In the genomic region with DNA sequence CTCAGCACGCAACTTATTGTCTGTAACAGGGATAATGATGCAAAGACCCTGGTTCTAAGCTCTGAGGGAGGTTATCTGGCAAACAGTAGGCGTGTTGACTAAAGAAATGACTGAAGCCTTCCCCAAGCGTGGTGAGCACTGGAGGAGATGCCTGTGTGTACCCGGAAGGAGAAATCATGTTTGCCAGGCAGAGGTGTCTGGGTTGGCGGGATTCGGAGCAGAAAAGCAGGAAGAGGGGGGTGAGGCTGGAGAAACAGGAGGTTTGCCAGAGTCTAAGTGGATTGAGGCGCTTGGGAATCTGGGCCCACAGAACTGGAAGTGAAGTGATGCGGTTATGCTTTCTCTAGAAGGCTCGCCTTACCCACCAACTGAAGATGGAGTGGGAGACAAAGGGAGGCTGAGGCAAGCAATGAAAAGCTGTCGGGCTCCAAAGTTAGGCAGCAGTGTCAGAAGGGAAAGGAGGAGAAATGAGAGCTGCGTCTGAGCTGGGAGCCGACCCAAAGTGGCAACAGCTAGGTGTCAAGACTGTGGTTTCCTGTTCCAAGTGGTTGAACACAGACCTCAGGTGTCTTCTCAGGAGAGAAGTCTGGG, we compare ENCODE assay signal across 18 mouse cellular contexts. TPM values are rescaled to one million over a fixed set of nuclear protein-coding genes. Genes with fewer than 3 reads are reported as not detected.
DNase-seq lines count a peak whose midpoint lies in the region; ATAC-seq and TF ChIP-seq lines count a peak whose summit lies in the region.
"Had no signal": no experiment of that assay in that cellular context is flagged by ENCODE, and none has a peak within 500 bp of the region (broad histone marks: within the 10 kb centered on the region; RNA-seq: fewer than 3 reads in every experiment).

No protein-coding gene starts in this region.

- in situ Hi-C loops in CH12.LX (cut with MboI; ENCODE audit: low pct_ligation_motif_present, low pct_unique_long_range_greater_than_20kb, low sequenced_read_pairs): loop anchor here (10.0 kb wide), 1 partner anchor 468 kb away; a partner anchor contains a TSS

- no peak overlapping the region for H3K9ac ChIP-seq in liver, postnatal 0 days (replicated peaks)
- 0 out of 2 replicates have a peak overlapping the region, but pooled peaks have one; percentile 21 for H3K9ac ChIP-seq in CH12.LX (ENCODE audit: insufficient read depth, low read depth)
- H3K9ac ChIP-seq in forebrain, embryonic 11.5 days (ENCODE audit: low read length): no peak overlapping the region
- H3K9ac ChIP-seq: forebrain, embryonic 15.5 days; limb, embryonic 15.5 days; neural tube, embryonic 15.5 days had no signal

- TF ChIP-seq EP300 in liver, postnatal 0 days (IDR thresholded peaks at IDR 0.05; ENCODE audit: low read depth): no peak
- no peak for TF ChIP-seq EP300 in CH12.LX (IDR thresholded peaks at IDR 0.05; ENCODE audit: low read length)

- TF ChIP-seq POLR2A in CH12.LX (IDR thresholded peaks at IDR 0.05; ENCODE audit: low read depth, low read length): no peak

- no peak for TF ChIP-seq CTCF in liver, postnatal 0 days (IDR thresholded peaks at IDR 0.05; ENCODE audit: low read depth)
- no peak for TF ChIP-seq CTCF in CH12.LX (conservative IDR thresholded peaks at IDR 0.05 in 1 of 2, IDR thresholded peaks at IDR 0.05 in 1 of 2; ENCODE audit: low read depth in 2 of 2, low read length in 2 of 2)

- no peak for DNase-seq in frontal cortex, postnatal 14 days (ENCODE audit: low spot score in 2 of 2)
- no peak for DNase-seq in liver, postnatal 0 days
- DNase-seq in liver (no peak), CH12.LX (ENCODE audit: extremely low read depth) (peak; percentile 49)
- peak; percentile 80 for DNase-seq in induced T-regulatory cell, adult 2 months (ENCODE audit: low read depth)
- DNase-seq in forebrain, embryonic 11.5 days (ENCODE audit: low spot score): no peak
- no peak for DNase-seq in ovary, adult 18-20 months (ENCODE audit: low spot score)
- DNase-seq: layer of hippocampus, postnatal 36 days had no signal

- no peaks in the 10 kb centered on the region for H3K79me2 ChIP-seq in CH12.LX (replicated peaks; ENCODE audit: control insufficient read depth, extremely low read depth, insufficient read depth, poor library complexity, severe bottlenecking)

- peak; percentile 45; the same call in 1 of the 2 replicates for ATAC-seq in frontal cortex, adult (ENCODE audit: low TSS enrichment)
- no peak for ATAC-seq in liver, postnatal 0 days
- ATAC-seq in forebrain, embryonic 11.5 days (replicated peaks; ENCODE audit: low FRiP score): no peak
- ATAC-seq: hindbrain, postnatal 0 days had no signal

- 0 out of 2 replicates have a peak overlapping the region, but pooled peaks have one; percentile 35 for H3K4me2 ChIP-seq in liver, postnatal 0 days (ENCODE audit: low read depth, low read length)
- H3K4me2 ChIP-seq in CH12.LX (ENCODE audit: insufficient read depth, low read depth, poor library complexity, severe bottlenecking): peak overlapping the region; percentile 60
- H3K4me2 ChIP-seq in forebrain, embryonic 11.5 days (ENCODE audit: low read depth, low read length, severe bottlenecking): no peak overlapping the region
- H3K4me2 ChIP-seq: forebrain, embryonic 15.5 days; limb, embryonic 15.5 days; neural tube, embryonic 15.5 days had no signal

- peak overlapping the region; percentile 45; the same call in 1 of the 2 replicates for H3K27ac ChIP-seq in liver, postnatal 0 days (ENCODE audit: low read depth)
- H3K27ac ChIP-seq in CH12.LX (ENCODE audit: insufficient read depth, low read depth): peak overlapping the region; percentile 77
- no peak overlapping the region for H3K27ac ChIP-seq in forebrain, embryonic 11.5 days (ENCODE audit: low read depth, low read length)
- H3K27ac ChIP-seq: forebrain, embryonic 15.5 days; hindbrain, postnatal 0 days; limb, embryonic 15.5 days; neural tube, embryonic 15.5 days had no signal

- 64% methylated on average over 12 of the region's 12 CpGs for WGBS in liver, postnatal 0 days (ENCODE audit: insufficient replicate concordance)
- 82% methylated on average over 12 of the region's 12 CpGs for WGBS in forebrain, embryonic 11.5 days

- no peaks in the 10 kb centered on the region for H3K27me3 ChIP-seq in liver, postnatal 0 days (ENCODE audit: insufficient read depth, low read length)
- peaks cover 3% of the 10 kb centered on the region for H3K27me3 ChIP-seq in CH12.LX (replicated peaks)
- H3K27me3 ChIP-seq in forebrain, embryonic 11.5 days (ENCODE audit: control insufficient read depth, insufficient read depth, low read length): no peaks in the 10 kb centered on the region
- H3K27me3 ChIP-seq: forebrain, embryonic 15.5 days; limb, embryonic 15.5 days; neural tube, embryonic 15.5 days had no signal

- dilution Hi-C loops in CH12.LX (cut with MboI; ENCODE audit: extremely low pct_ligation_motif_present, extremely low pct_unique_long_range_greater_than_20kb, low sequenced_read_pairs): no loop called here

- TF ChIP-seq RAD21 in CH12.LX (IDR thresholded peaks at IDR 0.05; ENCODE audit: low read depth, low read length): no peak

- no peaks in the 10 kb centered on the region for H3K9me3 ChIP-seq in liver, postnatal 0 days (ENCODE audit: low read length)
- no peaks in the 10 kb centered on the region for H3K9me3 ChIP-seq in CH12.LX (replicated peaks; ENCODE audit: low read length)
- H3K9me3 ChIP-seq in forebrain, embryonic 11.5 days (ENCODE audit: control insufficient read depth, low read length): no peaks in the 10 kb centered on the region
- H3K9me3 ChIP-seq: forebrain, embryonic 15.5 days; limb, embryonic 15.5 days; neural tube, embryonic 15.5 days had no signal

- peaks cover 18% of the 10 kb centered on the region for H3K4me1 ChIP-seq in liver, postnatal 0 days (ENCODE audit: insufficient read depth)
- H3K4me1 ChIP-seq in CH12.LX (ENCODE audit: control insufficient read depth in 1 of 2, insufficient read depth in 2 of 2): peaks cover 37 to 70% of the 10 kb centered on the region in 2 experiments
- no peaks in the 10 kb centered on the region for H3K4me1 ChIP-seq in forebrain, embryonic 11.5 days (replicated peaks; ENCODE audit: control insufficient read depth, insufficient read depth, low read length)
- H3K4me1 ChIP-seq: neural tube, embryonic 15.5 days had no signal

- H3K4me3 ChIP-seq in liver, postnatal 0 days (ENCODE audit: low read depth, low read length): no peak overlapping the region
- peak overlapping the region in 1 of 3 experiments; percentile 7 for H3K4me3 ChIP-seq in CH12.LX (replicated peaks in 1 of 3; ENCODE audit: low read depth in 2 of 3, low read length in 2 of 3, poor library complexity in 1 of 3)
- no peak overlapping the region for H3K4me3 ChIP-seq in forebrain, embryonic 11.5 days (ENCODE audit: low read depth, low read length)
- H3K4me3 ChIP-seq: forebrain, embryonic 15.5 days; limb, embryonic 15.5 days; neural tube, embryonic 15.5 days had no signal

- no peaks in the 10 kb centered on the region for H3K36me3 ChIP-seq in liver, postnatal 0 days (replicated peaks; ENCODE audit: insufficient read depth, low read length)
- no peaks in the 10 kb centered on the region for H3K36me3 ChIP-seq in CH12.LX (replicated peaks in 1 of 2; ENCODE audit: control insufficient read depth in 1 of 2, insufficient read depth in 1 of 2, low read length in 1 of 2)
- no peaks in the 10 kb centered on the region for H3K36me3 ChIP-seq in forebrain, embryonic 11.5 days (ENCODE audit: control insufficient read depth, insufficient read depth, low read length)
- H3K36me3 ChIP-seq: forebrain, embryonic 15.5 days; limb, embryonic 15.5 days; neural tube, embryonic 15.5 days had no signal

TF ChIP-seq in CH12.LX, 34 proteins besides CTCF, POLR2A, EP300 and RAD21 (continues in another document):
- no peak for TF ChIP-seq ZMIZ1 (IDR thresholded peaks at IDR 0.05; ENCODE audit: low read depth, low read length)
- no peak for TF ChIP-seq RCOR1 (conservative IDR thresholded peaks at IDR 0.05; ENCODE audit: low read depth, low read length)
- TF ChIP-seq ZNF384 (IDR thresholded peaks at IDR 0.05; ENCODE audit: low read depth, low read length): no peak
- no peak; the same call in 1 of the 2 replicates for TF ChIP-seq MEF2A (IDR thresholded peaks at IDR 0.05; ENCODE audit: borderline replicate concordance, low read depth, low read length)
- 0 out of 2 replicates have a peak, but pooled peaks have one; percentile 14 for TF ChIP-seq NELFE (IDR thresholded peaks at IDR 0.05; ENCODE audit: low read depth, low read length)
- TF ChIP-seq MYC (IDR thresholded peaks at IDR 0.05; ENCODE audit: low read depth, low read length): no peak
- no peak; the same call in 1 of the 2 replicates for TF ChIP-seq MAX (IDR thresholded peaks at IDR 0.05; ENCODE audit: low read length)
- no peak for TF ChIP-seq IRF4 (IDR thresholded peaks at IDR 0.05; ENCODE audit: low read depth, low read length)
- no peak for TF ChIP-seq HCFC1 (IDR thresholded peaks at IDR 0.05; ENCODE audit: low read depth, low read length)
- TF ChIP-seq TBP (conservative IDR thresholded peaks at IDR 0.05; ENCODE audit: low read depth, low read length): no peak
- TF ChIP-seq GABPA (IDR thresholded peaks at IDR 0.05; ENCODE audit: insufficient replicate concordance, low read depth, low read length): no peak

RNA-seq across cellular contexts. Expression of a gene that starts 9.7 kb away (rescaled TPM):
- polyA plus RNA-seq in liver, postnatal 0 days (2015; fragmentation: Nextera tagmentation; extraction: Ambion mirVana): 148 and 151 TPM in 2 replicates
- total RNA-seq in CH12.LX (2012; rRNA removed) (0.21 and 0.30 TPM in 2 replicates), CH12.LX (2014; rRNA removed) (0.15 TPM in 1 of 2 replicates, not detected in the other)
- 0.14 TPM in 1 of 2 replicates, not detected in the other for polyA plus RNA-seq in CH12.LX (2012; ENCODE audit: insufficient read length, low read depth)
- polyA plus RNA-seq in forebrain, embryonic 11.5 days (2014; fragmentation: Nextera tagmentation; extraction: Ambion mirVana): 5.4 and 5.5 TPM in 2 replicates
- total RNA-seq: heart, postnatal 25 days had no signal

RNA-seq across cellular contexts. Expression of a gene that starts 21.2 kb away (rescaled TPM):
- polyA plus RNA-seq in liver, postnatal 0 days (2015; fragmentation: Nextera tagmentation; extraction: Ambion mirVana): 7.6 and 8.1 TPM in 2 replicates
- total RNA-seq in CH12.LX (2012; rRNA removed) (15.7 and 19.0 TPM in 2 replicates), CH12.LX (2014; rRNA removed) (18.6 and 26.4 TPM in 2 replicates)
- polyA plus RNA-seq in CH12.LX (2012; ENCODE audit: insufficient read length, low read depth): 18.3 and 20.5 TPM in 2 replicates
- 0.47 and 0.85 TPM in 2 replicates for polyA plus RNA-seq in forebrain, embryonic 11.5 days (2014; fragmentation: Nextera tagmentation; extraction: Ambion mirVana)

RNA-seq across cellular contexts. Expression of a gene that starts 25.2 kb away (rescaled TPM):
- polyA plus RNA-seq in liver, postnatal 0 days (2015; fragmentation: Nextera tagmentation; extraction: Ambion mirVana): 0.59 and 1.8 TPM in 2 replicates
- total RNA-seq in CH12.LX (2012; rRNA removed) (not detected in 2 replicates), CH12.LX (2014; rRNA removed) (not detected in 2 replicates)
- polyA plus RNA-seq in CH12.LX (2012; ENCODE audit: insufficient read length, low read depth): not detected in 2 replicates
- not detected in 2 replicates for polyA plus RNA-seq in forebrain, embryonic 11.5 days (2014; fragmentation: Nextera tagmentation; extraction: Ambion mirVana)
- total RNA-seq: adrenal gland, postnatal 36 days; gastrocnemius, postnatal 10 days; heart, postnatal 25 days; hindbrain, postnatal 0 days; layer of hippocampus, postnatal 36 days had no signal
- polyA plus RNA-seq: forebrain, embryonic 15.5 days; hindbrain, postnatal 0 days; limb, embryonic 15.5 days; lung, embryonic 16.5 days; neural tube, embryonic 15.5 days; stomach, embryonic 14.5 days had no signal

RNA-seq across cellular contexts. Expression of a gene that starts 25.3 kb away (rescaled TPM):
- polyA plus RNA-seq in liver, postnatal 0 days (2015; fragmentation: Nextera tagmentation; extraction: Ambion mirVana): 4.9 and 5.6 TPM in 2 replicates
- total RNA-seq in CH12.LX (2012; rRNA removed): 14.4 and 16.3 TPM in 2 replicates
- total RNA-seq in CH12.LX (2014; rRNA removed): 2.4 and 2.6 TPM in 2 replicates
- polyA plus RNA-seq in CH12.LX (2012; ENCODE audit: insufficient read length, low read depth): 3.3 and 3.6 TPM in 2 replicates
- polyA plus RNA-seq in forebrain, embryonic 11.5 days (2014; fragmentation: Nextera tagmentation; extraction: Ambion mirVana): 0.11 and 0.12 TPM in 2 replicates
- polyA plus RNA-seq: forebrain, embryonic 15.5 days had no signal

Comparison
In these comparisons a context has a peak if more than half of its experiments do, and no peak if none do; other contexts are left out.
1. DNase-seq: peak in CH12.LX (single experiment) and induced T-regulatory cell, adult 2 months (single experiment); none in frontal cortex, postnatal 14 days (0 of 2), liver, postnatal 0 days (single experiment), liver (single experiment), forebrain, embryonic 11.5 days (single experiment) and ovary, adult 18-20 months (single experiment).
2. RNA of a gene that starts 9.7 kb away (polyA plus RNA-seq): 148 to 151 TPM in liver, postnatal 0 days; 5.4 to 5.5 TPM in forebrain, embryonic 11.5 days and 0.14 TPM in CH12.LX; every median in the first group is over 10 times any median in the second.